Mouse (Mus musculus) c-Kit-positive CD71-positive TER-119-negative erythroid progenitor cells, embryonic 14.5 days (primary cell): ENCODE measurements at regions not wholly inside any gene's neighbourhood (a gene's known extent, or its start where the extent isn't known, plus 50 kb on each side); places are given as distances from the start of the nearest gene placed in this dataset.

Experiments used
- DNase-seq: peaks from one replicate; pipeline ENCODE4 v3.0.0-alpha.2; 2013; ENCODE audit warnings: low read depth

DNA sequence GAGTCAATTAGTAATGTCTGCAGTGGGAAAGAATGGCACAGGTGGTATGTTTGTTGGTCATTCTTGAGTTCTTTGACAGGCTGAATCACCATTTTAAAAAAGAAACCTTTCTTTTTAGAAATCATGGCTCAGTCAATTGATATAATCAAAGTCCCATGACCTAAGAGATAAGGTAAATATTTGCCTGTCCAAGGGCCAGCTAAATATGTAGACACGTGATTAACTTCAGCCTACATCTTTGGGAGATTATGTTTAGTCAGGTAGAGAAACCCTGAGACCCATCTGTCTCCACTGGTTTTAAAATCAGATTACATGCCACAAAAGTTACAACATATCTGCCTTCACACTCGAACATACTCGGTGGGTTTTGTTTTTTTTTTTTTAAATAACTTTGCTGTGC, 128.6 kb upstream of the Kazn start:
- DNase-seq, result no peak

DNA sequence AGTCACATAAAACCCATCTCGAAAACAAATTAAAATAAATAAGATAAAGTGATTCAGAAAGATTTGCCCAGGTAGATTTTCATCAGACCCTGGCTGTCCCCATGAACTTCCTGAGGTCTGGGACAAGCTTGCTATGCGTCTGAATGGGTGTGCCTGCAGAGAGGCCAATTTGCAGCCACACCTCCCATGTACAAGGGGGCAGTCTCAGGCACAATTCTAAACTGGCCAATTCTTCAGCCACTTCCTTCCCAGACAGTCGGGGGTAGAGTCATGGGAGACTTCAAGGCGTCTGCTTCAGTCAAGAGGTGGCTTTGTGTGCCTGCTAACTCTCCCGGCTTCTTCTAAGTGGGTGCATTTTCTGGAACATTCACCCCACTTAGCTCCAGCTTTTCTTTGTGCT, 122.9 kb upstream of the Kazn start:
- DNase-seq, result no peak

DNA sequence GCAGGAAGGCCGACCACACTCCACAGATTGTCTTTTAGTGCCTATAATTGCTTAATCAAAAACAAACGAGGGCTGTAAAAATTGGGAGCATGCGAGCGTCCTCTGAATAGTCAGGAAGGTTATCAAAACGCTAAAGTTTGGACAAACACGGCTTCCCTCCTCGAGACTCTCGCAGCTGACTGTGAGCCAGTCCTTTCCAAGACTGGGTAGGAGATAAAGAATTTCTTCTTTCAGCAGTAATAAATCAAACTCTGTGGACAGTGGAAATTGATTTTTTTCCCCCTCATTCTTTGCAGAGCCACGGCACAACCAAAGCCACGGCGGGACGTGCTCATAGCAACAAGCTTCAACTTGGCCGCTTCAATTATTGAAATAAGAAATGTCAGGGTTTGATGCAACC, 119.7 kb upstream of the Kazn start:
- no peak for DNase-seq

DNA sequence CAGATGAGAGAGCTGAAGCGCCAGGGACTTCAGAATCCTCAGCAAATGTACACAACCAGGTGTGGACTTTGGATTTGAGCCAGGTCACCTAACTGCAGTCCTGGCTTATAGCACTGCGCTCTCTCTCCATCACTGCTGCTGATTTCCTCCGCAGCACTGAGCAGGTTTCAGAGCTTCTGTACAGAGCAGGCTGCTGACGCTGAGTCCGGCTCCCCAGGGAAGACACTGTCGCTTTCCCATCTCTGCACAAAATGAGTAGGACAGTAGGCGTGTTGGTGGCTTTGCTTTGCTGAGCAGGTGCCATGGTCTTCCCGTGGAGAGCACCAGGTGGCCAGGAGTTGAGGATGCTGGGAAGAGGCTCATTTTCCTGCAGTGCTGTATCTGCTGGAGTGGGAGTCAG, 116.2 kb upstream of the Kazn start:
- no peak for DNase-seq

DNA sequence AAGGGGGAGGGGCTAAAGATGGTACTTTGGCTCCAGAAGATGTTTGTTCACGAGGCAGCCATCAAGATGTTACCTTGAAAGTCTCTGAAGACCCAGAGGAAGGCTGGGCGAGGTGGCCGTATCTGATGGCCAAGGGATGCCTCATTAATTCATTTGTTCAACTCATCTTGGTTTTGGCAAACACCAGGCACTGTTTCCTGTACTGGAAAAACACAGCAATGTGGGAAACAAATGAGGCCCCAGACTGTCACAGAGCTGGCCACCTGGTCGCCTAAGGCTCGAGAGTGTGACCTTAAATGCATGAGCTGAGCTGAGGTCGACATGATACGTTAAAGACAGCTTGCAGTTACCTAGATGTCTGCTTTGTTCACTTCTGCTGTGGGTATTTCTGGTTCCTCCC, 114.3 kb upstream of the Kazn start:
- no peak for DNase-seq

DNA sequence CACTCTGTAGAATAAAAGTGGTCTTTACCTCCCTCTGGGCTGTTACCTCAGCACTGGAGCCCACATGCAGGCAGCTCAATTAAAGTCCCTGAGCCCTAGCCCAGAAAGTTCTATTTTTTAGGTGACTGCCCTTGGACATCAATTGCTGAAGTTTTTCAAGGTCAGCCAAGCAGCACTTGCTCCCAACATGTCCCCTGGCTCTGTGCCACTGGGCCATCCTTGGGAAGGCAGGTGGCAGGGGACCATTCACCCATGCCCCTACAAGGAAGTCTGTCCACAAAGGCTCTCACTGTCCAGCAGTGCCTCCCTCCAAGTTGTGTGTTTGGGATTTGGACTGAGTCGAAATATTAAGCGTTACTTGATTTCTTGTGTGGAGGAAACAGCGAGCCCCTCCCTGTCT, 112.6 kb upstream of the Kazn start:
- DNase-seq, result no peak

DNA sequence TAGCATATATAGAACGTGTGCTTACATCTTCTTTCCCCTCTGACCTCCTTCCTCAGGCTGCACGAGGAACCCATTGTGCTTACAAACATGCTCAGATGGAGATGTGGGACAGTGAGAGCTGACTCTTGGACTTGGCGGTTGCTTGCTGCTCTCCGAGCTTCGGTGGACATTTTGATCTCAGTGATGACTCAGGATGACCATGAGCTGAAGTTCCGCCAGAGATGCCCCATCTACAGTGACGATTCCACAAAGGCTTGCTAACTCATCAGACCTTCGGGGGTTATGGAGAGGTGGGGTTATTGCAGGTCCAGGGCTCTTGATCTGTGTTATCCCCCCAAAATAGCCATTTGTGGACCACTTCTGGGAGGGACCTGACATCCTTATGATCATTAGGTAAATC, 111.8 kb upstream of the Kazn start:
- DNase-seq, result no peak

DNA sequence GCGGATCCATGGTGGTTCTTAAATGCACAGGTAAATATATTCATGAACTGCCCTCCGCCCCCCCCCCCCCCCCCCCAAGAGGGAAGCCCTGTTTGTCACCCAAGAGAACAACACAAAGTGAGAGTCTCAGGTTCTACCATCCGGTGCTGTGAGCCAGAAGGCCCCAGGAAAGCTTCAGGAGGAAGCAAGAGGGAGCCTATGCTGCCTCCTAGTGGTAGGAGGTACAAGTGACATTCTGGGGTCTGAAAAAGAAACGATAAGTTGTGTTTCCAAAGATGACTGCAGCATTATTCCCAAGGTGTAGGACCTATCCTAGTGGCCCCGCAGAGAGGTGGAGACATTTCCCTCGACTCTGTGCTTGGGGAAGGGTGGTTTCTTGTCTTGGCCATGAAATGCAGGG, 109.7 kb upstream of the Kazn start:
- DNase-seq, result no peak

DNA sequence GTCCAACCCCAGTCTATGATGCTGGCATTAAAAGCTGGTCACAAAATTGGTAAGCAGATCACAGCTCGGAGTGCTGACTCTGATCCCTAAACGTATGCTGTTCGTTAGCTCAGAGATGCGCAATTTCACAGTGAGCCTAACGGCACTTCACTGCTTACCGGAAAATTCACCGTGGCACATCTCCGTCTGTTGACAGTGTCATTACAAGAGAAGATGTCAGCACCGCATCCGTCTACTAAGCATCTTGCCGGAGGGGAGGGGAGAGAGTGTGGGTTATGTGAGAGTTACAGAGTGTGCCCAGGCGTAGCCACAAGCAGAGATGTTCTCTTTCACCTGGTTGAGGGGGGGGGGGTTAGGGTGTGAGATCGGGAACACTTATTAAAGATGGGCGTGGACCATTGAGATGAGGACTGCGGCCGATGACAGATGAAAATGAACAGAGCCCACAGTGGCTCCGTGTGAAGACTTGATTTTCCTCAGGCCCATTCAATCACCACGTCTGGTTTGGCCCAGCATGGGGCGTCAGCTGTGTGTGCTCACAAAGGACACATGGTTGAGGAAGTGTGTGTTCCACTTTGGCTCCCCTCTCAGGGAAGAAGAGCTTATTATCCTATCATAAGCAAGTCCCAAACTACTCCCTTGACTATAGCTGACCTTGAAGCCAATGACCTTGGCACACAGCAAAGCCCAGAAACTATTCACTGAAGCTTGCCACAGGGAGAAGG, 103.4 kb upstream of the Kazn start:
- no peak for DNase-seq

DNA sequence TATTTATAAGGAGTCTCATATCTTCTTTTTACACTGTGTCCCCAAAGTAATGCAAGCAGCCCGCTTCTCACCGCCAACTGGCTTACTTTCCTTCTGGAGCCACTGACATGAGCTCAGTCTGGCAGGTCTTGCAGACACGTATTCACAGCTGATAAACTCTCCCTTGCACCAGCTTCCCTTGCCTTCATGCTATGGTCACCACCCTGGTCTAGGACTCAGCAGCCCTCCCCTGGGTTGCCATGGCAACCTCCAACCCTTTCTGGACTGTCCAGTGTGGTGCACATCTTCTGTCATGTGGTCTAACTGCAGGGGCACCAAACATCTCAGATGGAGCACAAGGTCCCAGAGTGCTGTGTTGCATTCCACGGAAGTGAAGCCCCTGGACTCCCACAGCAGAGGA, 102.1 kb upstream of the Kazn start:
- DNase-seq, result no peak

DNA sequence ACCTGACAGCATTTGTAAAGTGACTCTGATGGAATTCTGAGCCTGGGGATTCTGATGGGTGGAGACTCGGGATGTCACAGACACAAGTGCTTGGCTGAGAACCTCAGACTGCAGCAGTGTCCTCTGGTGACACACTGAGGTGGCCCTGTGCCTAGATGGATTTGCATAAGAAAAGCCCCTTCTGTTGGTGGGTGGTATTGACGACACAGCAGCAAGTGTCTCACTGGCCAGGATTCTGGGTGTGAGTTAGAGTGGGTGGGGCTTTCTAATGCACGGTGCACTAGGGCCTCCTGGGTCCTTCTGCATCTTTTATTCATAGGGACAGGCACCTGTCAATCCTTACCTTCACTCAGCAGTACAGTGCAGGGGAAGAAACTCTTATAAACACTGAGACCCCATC, 100.9 kb upstream of the Kazn start:
- DNase-seq, result no peak

DNA sequence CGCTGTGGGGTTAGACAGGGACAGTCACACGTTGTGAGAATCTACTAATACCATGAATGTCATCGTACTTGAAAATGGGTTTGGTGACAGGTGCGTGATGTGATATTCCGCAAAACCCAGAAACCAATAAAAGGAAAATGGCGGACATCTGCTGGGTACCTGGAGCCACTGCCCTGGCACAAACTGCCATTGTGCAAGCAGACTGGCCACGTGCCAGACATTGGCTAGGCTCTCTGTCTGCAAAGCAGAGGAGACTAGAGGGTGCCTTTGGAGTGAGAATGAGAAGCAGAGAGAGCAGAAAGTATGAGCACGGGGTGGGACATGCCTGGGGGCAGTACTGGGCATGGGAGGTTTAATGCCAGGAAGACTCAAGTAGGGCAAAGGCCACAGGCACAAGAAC, 98.5 kb upstream of the Kazn start:
- DNase-seq, result no peak

DNA sequence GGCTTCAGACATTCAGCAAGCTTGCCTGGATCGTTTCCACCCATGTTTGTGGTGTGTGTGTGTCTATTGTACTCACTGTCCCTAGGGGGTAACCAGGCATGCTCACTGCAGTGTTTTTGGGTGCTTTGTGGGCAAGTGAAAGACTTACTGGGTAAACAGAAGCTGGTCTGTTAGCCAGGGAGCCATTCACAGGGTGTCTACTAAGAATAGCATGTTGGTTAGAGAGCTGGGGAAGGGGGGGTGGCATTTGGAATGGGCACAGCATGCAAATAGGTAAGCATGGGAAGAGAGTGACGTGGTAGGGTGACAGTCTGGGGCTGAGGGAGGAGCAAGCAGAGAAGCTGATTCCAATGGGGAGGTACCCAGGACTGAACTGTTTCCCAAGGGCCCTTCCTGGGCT, 97.7 kb upstream of the Kazn start:
- no peak for DNase-seq

DNA sequence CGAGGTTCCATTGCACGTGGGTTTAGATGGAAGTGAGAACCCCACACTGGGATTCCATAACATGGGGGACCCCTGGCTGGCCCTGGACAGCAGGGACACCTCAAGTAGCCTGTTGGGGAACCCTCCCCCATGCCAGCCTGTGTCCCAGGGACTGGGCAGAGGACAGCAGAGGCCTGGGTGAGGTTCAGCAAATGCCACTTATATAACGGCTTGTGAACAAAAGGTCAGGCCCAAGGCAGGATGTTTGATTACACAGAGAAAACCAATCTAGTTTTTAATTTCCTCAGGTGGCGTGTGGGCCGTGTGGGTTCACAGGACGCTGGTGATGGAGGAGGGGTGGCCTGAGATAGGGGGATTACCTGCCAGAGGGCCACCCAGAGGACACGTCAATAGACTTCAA, 94.9 kb upstream of the Kazn start:
- no peak for DNase-seq

DNA sequence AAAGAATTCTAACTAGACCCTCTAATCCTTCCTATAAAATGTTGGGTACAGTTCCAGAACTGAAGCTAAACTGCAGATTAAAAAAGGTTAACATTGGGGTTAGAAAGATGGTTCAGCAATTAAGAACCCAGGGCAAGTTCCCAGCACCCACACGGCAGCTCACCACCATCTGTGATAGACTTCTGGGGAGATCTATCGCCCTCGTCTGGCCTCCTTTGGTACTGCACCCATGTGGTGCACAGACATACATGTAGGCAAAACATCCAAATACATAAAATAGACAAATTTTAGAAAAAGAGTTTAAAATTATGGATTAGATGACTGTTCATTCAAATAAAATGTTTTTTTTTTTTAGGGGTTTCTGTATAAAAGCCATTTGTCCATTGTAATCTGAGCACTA, 91.4 kb upstream of the Kazn start:
- DNase-seq, result no peak

DNA sequence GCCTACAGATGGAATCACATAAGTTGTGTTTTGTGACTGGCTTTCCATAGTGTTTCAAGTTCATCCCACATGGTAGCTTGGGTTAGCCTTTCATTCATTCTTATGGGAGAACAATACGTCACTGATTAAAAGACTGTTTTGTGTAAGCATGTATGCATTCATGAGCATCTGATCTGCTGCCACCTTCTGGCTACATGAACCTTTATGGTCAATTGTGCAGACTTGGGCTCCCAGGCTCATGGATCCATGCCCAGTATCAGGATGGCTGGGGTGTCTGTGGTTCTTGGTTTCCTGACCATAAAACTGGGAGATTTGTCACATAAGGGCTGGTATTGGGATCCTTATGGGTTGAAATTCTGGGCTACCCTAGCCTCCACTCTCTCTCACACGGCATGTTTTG, 90.4 kb upstream of the Kazn start:
- DNase-seq, result no peak

DNA sequence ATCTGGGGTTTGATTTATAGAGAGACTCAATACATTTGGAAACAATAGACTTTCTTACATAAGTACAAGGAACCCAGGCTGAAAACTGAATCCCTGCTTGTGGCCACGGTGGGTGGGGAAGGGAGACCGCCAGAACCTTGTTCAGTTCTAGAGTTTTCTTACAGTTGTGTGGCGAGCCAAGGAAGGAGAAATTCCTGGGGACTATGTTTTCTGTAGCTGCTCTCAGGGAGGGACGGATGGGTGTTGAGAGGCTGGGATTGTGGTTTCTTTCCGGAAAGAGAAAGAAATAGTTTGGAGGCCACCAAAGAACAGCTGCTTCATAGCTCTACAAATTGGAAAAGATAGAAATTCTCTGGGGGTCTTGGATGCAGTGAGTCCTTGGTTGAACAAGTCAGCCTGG, 87.3 kb upstream of the Kazn start:
- no peak for DNase-seq

DNA sequence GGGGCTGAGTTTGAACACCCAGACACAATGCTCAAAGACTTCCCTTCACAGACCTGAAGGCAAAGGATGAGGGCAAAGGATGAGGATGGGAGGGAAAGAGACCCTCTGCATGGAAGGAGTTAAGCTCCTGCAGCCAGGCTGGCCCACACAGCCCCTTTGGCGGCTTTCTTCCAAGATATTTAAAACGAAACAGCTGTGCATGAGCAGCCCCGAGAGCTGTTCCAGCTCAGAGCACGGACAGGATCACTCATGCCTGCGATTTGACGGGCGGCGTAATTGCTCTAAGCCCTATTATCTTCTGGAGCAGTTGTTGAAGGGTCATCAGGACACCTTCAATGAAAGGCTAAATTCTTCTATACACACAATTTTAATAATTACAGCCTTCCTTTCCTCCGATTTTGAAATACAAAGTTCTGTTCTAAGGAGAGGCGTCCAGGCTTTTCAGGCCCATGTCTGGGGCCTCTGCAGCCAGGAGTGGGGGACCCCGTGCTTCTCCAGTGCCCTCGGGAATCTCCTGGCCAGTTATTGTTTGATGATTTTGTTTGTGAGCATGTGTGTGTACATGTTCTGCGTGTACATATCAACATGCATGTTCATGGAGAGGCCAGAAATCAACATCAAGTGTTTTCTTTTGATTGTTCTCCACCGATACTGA, 82.1 kb upstream of the Kazn start:
- DNase-seq, result no peak

DNA sequence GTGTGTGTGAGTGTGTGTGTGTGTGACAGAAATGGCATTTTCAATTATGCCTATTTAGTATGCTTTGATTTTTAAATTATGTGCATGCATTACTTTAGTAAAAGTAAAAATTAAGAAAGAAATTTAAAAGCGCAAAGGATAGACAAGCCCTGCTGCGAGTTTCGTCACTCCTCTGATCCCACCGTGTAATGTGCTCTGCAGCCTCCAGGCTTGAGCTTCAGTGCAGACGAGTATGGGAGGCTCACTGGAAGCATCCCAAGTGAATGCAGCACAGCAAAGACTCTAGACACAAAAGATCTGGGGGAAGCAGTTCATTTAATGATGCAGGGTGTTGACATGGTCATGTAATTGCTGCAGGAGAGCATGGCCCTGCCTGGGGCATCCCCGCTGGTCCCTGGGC, 71.1 kb upstream of the Kazn start:
- DNase-seq, result no peak

DNA sequence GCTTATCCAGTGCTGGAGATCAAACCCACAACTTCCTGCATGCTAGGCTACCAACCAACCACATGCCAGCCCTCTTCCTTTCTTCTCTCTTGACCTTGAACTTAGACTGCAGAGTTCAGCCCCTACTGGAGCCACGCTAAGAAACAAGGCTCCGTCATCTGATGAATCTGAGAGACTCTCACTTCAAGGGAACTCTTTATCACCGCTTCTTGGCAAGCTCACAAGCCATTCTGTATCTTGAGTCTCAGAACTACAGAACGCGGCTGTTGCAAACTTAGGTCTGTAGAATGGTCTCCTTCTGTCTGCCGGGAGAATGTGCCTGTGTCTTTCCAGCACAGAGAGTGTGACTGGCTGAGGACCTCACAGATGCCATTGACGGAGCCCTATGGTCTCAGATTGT, 69.1 kb upstream of the Kazn start:
- no peak for DNase-seq

DNA sequence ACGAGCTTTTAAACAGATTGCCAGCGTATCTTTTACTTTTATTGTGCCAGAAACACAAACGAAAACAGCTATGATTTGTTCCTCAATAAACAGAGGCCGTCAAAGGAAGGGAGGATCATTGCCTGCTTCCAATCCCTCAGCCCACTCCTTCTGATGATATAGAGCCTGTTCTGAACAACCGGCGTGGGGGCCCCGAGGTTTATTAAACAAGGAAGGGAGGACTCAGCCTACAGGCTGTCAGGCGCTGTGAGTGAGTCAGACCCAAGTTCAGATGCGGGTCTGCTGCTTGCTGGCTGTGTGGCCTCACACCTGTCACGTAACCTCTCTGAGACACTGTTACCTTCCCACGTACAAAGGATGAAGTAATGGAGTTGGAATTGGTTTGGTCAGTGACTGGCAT, 68.1 kb upstream of the Kazn start:
- no peak for DNase-seq

DNA sequence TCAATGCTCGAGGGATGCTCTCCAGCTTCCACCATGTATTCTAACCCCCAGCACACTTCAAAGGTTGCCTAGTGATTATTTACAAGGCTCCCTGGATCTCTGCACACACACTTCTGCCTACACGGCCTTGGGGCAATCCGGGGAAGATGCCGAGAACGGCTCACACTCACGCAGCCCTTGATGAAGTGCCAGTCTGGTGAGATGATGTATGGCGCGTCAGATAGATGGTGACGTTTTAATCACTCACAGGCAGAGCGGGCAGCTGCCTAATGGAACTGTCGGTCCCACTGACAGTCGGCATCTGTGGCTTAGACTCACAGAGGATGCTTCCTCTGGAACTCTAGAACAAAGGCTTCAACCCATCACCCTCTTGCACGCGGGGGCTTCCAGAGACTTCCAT, 66.9 kb upstream of the Kazn start:
- DNase-seq, result no peak

DNA sequence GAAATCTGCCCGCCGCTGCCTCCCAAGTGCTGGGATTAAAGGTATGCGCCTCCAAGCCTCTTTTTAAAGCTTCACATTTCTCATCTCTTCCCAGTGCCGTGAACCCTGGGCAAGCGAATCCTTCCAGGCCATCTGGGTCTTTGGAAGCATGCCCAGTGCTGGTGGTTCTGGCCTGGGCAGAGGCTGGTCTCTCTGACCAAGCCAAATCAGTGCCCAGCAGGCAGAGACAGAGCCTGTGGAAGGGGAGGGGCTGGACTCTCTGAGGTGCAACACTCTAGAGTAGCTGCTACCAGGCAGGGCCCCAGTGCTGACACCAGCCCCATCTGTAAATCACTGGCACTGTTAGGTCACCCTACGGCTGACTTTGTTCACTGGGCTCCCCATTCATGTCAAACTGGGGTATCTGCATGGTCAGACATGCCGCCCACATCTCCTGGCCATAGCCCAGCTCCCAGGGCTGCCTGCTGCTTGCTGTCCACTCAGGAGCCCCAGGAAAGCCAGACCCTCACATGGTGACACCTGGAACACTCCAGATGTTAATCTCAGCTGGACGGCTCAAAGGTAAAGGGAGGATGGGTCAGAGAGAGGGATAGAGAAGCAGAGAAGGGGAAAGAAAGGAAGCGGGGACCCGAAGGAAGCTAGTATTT, 64.3 kb upstream of the Kazn start:
- DNase-seq, result no peak

DNA sequence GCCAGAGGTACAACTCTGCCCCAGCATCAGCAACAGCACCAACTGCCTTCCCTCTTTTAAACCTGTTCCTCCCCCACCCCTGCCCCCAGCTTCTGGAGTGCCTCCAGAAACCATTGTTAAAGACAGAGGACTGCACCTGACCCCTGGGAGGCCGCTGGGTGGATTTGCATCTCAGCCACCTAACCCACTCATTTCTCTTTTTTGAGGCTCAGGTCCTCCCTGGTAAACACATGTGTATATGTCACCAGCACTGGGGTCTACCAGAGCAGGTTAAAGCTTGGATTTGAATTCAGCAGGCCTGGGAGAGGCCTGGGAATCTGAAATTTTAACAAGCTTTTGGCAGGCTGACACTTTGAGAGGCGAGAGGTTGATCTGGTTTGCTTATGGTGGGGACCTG, 63.5 kb upstream of the Kazn start:
- no peak for DNase-seq
